Mouse (Mus musculus): Measurements from ENCODE around the gene Pex1. TPM values are rescaled to one million over a fixed set of nuclear protein-coding genes. Genes with fewer than 3 reads are reported as not detected.
"Not testable (repeated sequence)": the region's sequence is repeated elsewhere in the genome, so short reads cannot be mapped to it uniquely, and the experiment has no call there.

Pex1 gene
- polyA plus RNA-seq, 1 experiment from 2014 or later: 15.9 TPM

DNA sequence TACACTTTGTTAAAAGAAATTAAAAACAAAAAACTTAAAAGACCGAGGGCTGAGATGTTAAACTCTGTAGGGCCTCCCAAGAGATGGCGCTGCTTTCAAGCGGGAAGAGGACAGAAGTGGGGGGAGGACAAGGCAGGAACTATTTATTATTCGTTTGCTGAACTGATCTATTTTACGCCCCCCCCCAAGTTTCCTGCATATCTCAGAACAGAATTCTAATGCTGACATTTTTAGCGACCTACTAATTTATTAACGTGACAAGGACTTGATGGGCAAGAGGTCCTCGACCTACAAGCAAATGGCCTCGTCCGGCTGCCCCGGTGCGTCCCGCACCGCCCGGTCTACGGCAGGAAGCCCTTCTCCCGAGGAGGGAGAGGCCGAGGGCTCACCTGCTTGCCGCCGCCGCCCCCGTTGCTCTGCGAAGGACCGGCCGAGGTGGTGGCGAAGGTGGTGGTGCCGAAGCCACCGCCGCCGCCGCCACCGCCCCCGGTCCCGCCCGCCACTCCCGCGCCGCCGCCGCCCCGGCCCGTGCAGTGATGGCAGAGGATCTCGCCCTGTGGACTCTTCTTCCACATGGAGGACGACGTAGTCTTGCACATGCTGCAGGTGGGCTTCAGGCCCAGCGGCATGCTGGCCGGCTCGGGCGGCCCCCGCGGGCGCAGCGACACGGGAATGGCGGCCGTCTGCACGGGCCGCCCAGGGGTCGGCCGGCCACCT lies 51.3 kb downstream of the Pex1 start:
- WGBS: under 1% methylated on average over 59 of the region's 60 CpGs
- H3K9me3 ChIP-seq: 0 out of 2 replicates have a peak, but pooled peaks cover 2% of the 10 kb centered on the region
- peaks cover 13% of the 10 kb centered on the region for H3K4me1 ChIP-seq
- H3K36me3 ChIP-seq (replicated peaks): peaks cover 35% of the 10 kb centered on the region
- H3K27ac ChIP-seq: peak overlapping the region; percentile 96
- no peaks in the 10 kb centered on the region for H3K27me3 ChIP-seq (ENCODE audit: poor library complexity, severe bottlenecking)
- DNase-seq (ENCODE audit: extremely low spot score, low spot score): peak; percentile 58
- peak overlapping the region; percentile 96 for H3K4me3 ChIP-seq

DNA sequence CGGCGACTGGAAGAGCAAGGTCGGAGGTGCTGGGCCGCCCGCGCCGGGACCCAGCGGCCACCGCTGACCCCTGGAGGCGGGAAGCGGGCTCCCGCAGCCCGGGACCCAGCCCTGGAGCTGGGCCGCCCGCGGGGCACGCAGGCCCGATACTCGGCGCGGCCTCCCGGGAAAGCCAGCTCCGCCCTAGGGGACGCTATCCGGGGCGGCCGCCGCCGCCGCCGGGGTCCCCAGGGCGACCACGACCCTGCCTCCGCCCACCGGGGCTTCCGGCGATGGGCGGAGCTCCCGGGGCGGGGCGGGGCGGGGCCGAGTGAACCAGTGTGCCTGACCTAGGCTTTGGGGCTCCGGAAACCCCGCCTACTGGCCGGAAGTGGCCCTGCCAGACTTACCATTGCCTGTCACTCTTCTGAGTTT lies 51.8 kb downstream of the Pex1 start:
- H3K36me3 ChIP-seq (replicated peaks): peaks cover 29% of the 10 kb centered on the region
- H3K4me3 ChIP-seq: peak overlapping the region; percentile 96
- H3K9me3 ChIP-seq: 0 out of 2 replicates have a peak, but pooled peaks cover 2% of the 10 kb centered on the region
- H3K27me3 ChIP-seq (ENCODE audit: poor library complexity, severe bottlenecking): no peaks in the 10 kb centered on the region
- H3K27ac ChIP-seq: peak overlapping the region; percentile 96
- whole genome bisulfite sequencing: under 1% methylated on average over 23 of the region's 46 CpGs
- DNase-seq (ENCODE audit: extremely low spot score, low spot score): peak; percentile 89
- peaks cover 13% of the 10 kb centered on the region for H3K4me1 ChIP-seq

DNA sequence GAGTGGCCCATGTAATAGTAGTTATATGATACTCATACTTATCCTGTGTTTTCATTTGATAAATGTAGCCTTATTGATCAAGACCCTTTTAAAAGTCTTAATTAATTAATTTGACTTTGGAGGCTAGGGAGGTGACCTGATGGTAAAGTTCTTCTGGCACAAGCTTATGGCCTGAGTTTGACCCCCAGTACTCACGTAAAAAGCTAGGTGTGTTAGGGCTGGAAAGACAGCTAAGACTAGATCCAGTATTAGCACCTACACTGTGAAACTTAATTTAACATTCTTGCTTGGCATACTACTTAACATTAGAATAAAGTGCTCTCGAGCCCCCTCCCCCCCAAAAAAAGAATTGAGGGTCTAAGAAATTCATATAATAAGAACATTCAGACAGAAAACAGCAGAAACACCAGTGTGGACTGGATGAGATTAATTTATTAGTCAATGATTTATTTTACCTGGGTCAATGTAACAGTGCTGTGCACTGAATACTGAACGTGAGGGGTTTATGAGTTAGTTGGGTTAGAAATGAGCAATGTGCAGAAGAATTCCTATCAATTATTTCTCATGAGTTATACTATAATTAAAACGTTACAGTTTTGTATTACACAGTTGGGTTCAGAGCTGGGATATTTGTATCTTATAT lies 52.5 kb downstream of the Pex1 start:
- peak overlapping the region; percentile 96 for H3K27ac ChIP-seq
- peak overlapping the region; percentile 96 for H3K4me3 ChIP-seq
- H3K9me3 ChIP-seq: 0 out of 2 replicates have a peak, but pooled peaks cover 2% of the 10 kb centered on the region
- WGBS: 59% methylated on average over 4 of the region's 4 CpGs
- H3K4me1 ChIP-seq: peaks cover 13% of the 10 kb centered on the region
- DNase-seq (ENCODE audit: extremely low spot score, low spot score): no peak
- H3K27me3 ChIP-seq (ENCODE audit: poor library complexity, severe bottlenecking): no peaks in the 10 kb centered on the region
- H3K36me3 ChIP-seq (replicated peaks): peaks cover 23% of the 10 kb centered on the region

DNA sequence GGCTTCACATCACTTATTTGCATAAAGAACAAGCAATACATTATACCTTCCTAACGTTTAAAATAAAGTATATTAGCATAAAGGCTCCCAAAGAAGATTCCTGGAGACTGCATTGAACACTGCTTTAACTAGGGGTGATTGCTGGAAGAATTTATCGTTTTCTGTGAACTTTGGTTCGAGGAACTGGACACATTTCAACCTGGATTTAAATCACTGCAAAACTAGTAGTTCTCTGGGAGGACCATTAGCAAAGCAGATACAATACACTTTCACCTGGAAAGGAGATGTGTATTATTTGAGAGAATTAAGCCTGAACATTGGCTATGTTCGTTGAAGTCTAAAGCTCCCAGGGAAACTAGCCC lies 53.0 kb downstream of the Pex1 start:
- H3K9me3 ChIP-seq: 0 out of 2 replicates have a peak, but pooled peaks cover 2% of the 10 kb centered on the region
- no peaks in the 10 kb centered on the region for H3K27me3 ChIP-seq (ENCODE audit: poor library complexity, severe bottlenecking)
- no peak overlapping the region for H3K4me3 ChIP-seq
- H3K27ac ChIP-seq: no peak overlapping the region
- peaks cover 19% of the 10 kb centered on the region for H3K36me3 ChIP-seq (replicated peaks)
- no peak for DNase-seq (ENCODE audit: extremely low spot score, low spot score)
- peaks cover 13% of the 10 kb centered on the region for H3K4me1 ChIP-seq
- WGBS: 78% methylated on average over 4 of the region's 4 CpGs

DNA sequence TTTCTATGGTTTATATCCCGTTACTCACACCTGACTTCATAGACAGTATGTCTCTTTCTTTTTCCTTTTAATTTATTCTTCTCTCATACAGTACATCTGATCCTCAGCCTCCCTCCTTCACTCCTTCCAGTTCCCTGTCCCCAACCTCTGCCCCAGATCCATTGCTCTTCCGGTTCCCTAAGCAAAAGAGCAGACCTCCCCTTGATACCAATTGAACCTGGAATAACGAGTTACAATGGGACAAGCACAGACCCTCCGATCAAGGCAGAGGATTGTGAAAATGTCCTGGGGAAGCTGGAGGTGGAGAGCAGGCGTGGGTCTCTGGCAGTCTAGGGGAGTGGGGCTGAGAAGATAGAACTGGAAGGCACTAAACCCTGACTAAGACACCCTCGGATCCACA lies 55.0 kb downstream of the Pex1 start, which contains the start of gene Tmbim7:
Gene Tmbim7 (plus strand): TSS at position 301 of the 400 bp plus-strand sequence.
- no peak for DNase-seq (ENCODE audit: extremely low spot score, low spot score)
- 77% methylated on average over 6 of the region's 6 CpGs for WGBS
- no peaks in the 10 kb centered on the region for H3K36me3 ChIP-seq (replicated peaks)
- H3K27me3 ChIP-seq (ENCODE audit: poor library complexity, severe bottlenecking): no peaks in the 10 kb centered on the region
- no peak within 1 kb of the TSS for H3K27ac ChIP-seq
- H3K9me3 ChIP-seq: 0 out of 2 replicates have a peak, but pooled peaks cover 2% of the 10 kb centered on the region
- H3K4me3 ChIP-seq: no peak within 1 kb of the TSS
- H3K4me1 ChIP-seq: peaks cover 6% of the 10 kb centered on the region

DNA sequence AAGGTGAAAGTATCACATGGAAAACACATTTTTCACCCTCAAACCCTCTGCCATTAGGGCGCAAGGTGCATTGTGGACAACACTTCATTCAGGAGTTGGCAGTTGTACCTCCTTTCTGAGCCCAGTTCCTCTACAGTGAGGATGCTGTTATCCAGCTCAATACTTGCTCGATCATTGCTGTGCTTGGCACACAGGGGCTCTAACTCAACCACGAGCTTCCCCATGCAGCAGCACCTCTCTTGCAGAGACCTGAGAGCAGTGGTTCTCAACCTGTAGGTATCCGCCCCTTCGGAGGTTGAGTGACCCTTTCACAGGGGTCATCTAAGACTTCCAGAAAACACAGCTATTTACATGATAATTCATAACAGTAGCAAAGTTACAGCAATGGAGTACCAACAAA lies 55.8 kb downstream of the Pex1 start:
- 92% methylated on average over 5 of the region's 5 CpGs for WGBS
- Histone ChIP-seq H3K4me1 (peaks cover under 1% of the 10 kb centered on the region), H3K27me3 (ENCODE audit: poor library complexity, severe bottlenecking) (no peaks in the 10 kb centered on the region), H3K9me3 (0 out of 2 replicates have a peak, but pooled peaks cover 2% of the 10 kb centered on the region), H3K4me3 (no peak overlapping the region), H3K36me3 (replicated peaks) (no peaks in the 10 kb centered on the region), H3K27ac (no peak overlapping the region)
- DNase-seq (ENCODE audit: extremely low spot score, low spot score): no peak

DNA sequence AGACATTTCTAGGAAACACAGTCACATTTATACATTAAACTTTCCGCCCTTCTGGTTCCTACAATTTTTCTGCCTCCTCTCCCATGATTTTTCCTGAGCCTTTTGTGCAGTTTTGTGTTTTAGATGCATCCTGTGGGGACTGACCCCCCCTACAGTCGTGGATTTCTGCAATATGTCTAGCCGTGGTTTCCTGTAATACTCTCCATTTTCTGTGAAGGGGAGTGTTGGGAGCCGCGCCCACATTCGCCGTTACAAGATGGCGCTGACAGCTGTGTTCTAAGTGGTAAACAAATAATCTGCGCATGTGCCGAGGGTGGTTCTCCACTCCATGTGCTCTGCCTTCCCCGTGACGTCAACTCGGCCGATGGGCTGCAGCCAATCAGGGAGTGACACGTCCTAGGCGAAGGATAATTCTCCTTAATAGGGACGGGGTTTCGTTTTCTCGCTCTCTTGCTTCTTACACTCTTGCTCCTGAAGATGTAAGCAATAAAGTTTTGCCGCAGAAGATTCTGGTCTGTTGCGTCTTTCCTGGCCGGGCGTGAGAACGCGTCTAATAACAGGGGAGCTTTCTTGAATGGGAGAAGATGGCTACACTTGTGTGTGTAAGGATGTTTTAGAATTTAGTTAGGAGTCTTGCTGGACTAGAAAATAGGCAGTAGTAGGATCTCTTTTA lies 57.2 kb downstream of the Pex1 start:
- H3K27ac ChIP-seq: not testable (repeated sequence)
- WGBS: 96% methylated on average over 19 of the region's 25 CpGs

DNA sequence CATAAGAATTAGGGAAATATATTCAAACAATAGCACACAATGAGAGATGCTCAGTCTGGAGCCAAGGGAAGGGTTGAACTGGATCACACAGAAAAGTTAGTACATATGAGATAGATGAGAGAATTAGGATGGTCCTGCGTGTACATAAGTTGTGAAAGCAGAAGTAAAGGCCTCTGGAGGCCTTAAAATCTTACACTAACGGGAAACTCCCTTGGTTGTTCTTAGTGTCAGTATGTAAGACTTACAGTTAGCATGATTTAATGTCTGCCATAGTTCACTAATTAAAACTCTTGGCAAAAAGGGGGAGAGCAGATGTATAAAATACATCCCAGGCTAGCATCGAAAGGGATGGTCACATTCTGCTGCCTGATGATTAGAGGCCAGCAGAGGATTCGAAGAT lies 57.9 kb downstream of the Pex1 start:
- no peaks in the 10 kb centered on the region for H3K9me3 ChIP-seq
- no peak for DNase-seq (ENCODE audit: extremely low spot score, low spot score)

More for the DNA sequence above, 57.2 kb downstream of the Pex1 start:
- H3K27me3 ChIP-seq (ENCODE audit: poor library complexity, severe bottlenecking); H3K9me3 ChIP-seq; H3K4me3 ChIP-seq; DNase-seq (ENCODE audit: extremely low spot score, low spot score); H3K4me1 ChIP-seq; H3K36me3 ChIP-seq (replicated peaks): not testable (repeated sequence)

DNA sequence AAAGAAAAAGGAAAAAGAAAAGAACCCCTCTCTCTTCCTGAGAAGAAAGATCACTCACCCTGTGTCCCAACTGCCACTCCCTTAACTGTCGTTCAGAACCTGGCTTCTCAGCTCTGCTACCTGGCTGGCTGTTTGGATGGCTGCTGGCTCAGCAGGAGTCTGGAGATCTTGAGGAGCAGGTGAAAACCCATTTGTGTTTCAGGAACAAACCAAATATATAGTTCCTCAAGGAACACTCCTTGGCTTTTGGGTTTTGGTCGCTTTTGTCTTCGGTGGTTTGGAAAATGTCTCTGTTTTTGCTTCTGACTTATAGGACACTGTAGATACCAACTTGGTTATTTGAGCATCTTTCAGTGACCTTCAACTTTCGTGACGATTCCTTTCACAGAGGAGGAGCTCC lies 61.2 kb downstream of the Pex1 start, which contains the start of gene Gatad1:
Gene Gatad1 (minus strand): TSS at position 101 of the 400 bp plus-strand sequence.
- no peak within 1 kb of the TSS for H3K4me3 ChIP-seq
- 89% methylated on average over 5 of the region's 5 CpGs for WGBS
- no peak for DNase-seq (ENCODE audit: extremely low spot score, low spot score)
- no peaks in the 10 kb centered on the region for H3K4me1 ChIP-seq
- no peaks in the 10 kb centered on the region for H3K36me3 ChIP-seq (replicated peaks)
- H3K9me3 ChIP-seq: no peaks in the 10 kb centered on the region
- no peaks in the 10 kb centered on the region for H3K27me3 ChIP-seq (ENCODE audit: poor library complexity, severe bottlenecking)
- H3K27ac ChIP-seq: no peak within 1 kb of the TSS

More for the DNA sequence above, 57.9 kb downstream of the Pex1 start:
- no peaks in the 10 kb centered on the region for H3K36me3 ChIP-seq (replicated peaks)
- H3K4me1 ChIP-seq: no peaks in the 10 kb centered on the region
- no peak overlapping the region for H3K4me3 ChIP-seq
- no peak overlapping the region for H3K27ac ChIP-seq
- no peaks in the 10 kb centered on the region for H3K27me3 ChIP-seq (ENCODE audit: poor library complexity, severe bottlenecking)
- WGBS: 93% methylated on average over 4 of the region's 4 CpGs

DNA sequence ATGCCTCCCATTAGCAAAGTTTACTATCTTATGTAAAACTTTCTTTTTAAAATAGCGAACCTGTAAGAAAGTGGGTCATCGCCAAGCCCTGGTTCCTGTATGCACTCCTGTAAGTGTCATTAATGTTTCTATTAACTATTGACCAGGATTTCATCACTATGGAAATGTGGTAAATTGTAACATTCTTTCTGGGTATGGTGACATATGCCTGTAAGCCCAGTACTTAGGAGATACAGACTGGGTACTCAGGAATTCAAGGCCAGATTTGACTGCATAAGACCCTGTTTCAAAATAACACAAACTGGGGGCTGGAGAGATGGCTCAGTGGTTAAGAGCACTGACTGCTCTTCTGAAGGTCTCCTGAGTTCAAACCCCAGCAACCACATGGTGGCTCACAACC lies 69.4 kb downstream of the Pex1 start:
- H3K36me3 ChIP-seq (replicated peaks): no peaks in the 10 kb centered on the region
- no peak for DNase-seq (ENCODE audit: extremely low spot score, low spot score)
- 96% methylated on average over 2 of the region's 2 CpGs for WGBS

DNA sequence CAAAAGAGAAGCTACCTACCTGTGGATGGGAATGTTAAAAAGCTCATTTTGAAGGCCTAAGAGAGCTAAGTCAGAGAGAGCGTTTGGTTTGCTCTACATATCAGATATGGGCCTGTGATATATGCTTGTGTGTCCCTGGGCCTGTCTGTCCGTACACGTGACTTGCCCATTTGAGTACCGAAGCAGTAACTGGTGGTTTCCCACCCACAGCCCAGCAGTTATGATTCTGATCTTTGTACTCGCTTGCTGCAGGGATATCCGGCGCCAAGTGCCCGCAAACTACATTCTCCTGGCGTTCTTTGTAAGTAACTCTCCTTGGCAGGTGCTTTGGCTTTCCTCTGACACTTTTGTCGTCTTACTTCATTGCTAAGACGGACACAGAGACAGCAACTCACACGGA lies 70.7 kb downstream of the Pex1 start:
- Histone ChIP-seq H3K36me3 (replicated peaks) (no peaks in the 10 kb centered on the region), H3K4me1 (no peaks in the 10 kb centered on the region), H3K27me3 (ENCODE audit: poor library complexity, severe bottlenecking) (no peaks in the 10 kb centered on the region), H3K4me3 (no peak overlapping the region), H3K27ac (no peak overlapping the region), H3K9me3 (no peaks in the 10 kb centered on the region)
- 87% methylated on average over 12 of the region's 12 CpGs for WGBS
- no peak for DNase-seq (ENCODE audit: extremely low spot score, low spot score)

More for the DNA sequence above, 69.4 kb downstream of the Pex1 start:
- H3K4me1 ChIP-seq: no peaks in the 10 kb centered on the region
- H3K27me3 ChIP-seq (ENCODE audit: poor library complexity, severe bottlenecking): no peaks in the 10 kb centered on the region
- no peaks in the 10 kb centered on the region for H3K9me3 ChIP-seq
- no peak overlapping the region for H3K4me3 ChIP-seq
- H3K27ac ChIP-seq: no peak overlapping the region

DNA sequence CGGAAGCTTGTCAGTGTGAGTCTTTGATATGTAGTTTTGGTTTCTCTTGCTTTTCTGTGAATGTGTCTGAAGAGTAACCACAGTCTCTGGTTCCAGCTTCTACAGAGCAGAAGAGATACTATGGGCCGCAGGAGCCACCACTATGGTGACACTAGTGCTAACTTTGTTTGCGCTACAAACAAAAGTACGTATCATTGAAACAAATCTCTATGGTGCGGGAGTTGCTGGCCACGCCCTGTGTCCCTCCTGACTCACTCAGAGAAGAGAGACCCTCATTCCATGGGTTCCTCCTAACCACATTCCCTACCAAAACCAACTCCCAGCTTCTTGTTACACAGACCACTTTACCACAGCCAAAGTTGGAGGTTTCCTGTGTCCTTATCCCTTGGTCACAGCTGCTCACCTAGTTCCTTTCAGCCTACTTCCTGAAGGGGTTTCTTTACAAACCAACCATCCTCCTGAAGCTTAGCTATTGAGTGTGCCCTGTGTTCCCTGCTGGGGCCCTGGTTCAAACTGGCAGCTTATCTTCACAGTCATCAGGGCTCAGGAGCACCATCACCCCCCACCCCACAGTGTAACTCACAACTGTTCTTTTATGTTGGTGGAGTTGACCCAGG lies 74.2 kb downstream of the Pex1 start:
- H3K36me3 ChIP-seq (replicated peaks): no peaks in the 10 kb centered on the region
- 93% methylated on average over 6 of the region's 6 CpGs for WGBS
- no peaks in the 10 kb centered on the region for H3K9me3 ChIP-seq
- no peak overlapping the region for H3K27ac ChIP-seq
- no peak for DNase-seq (ENCODE audit: extremely low spot score, low spot score)
- H3K4me1 ChIP-seq: no peaks in the 10 kb centered on the region
- no peaks in the 10 kb centered on the region for H3K27me3 ChIP-seq (ENCODE audit: poor library complexity, severe bottlenecking)
- no peak overlapping the region for H3K4me3 ChIP-seq
